Mouse (Mus musculus): ENCODE measurements at regions not wholly inside any gene's neighbourhood (a gene's known extent, or its start where the extent isn't known, plus 50 kb on each side); places are given as distances from the start of the nearest gene placed in this dataset.

GRCm38 (mm10) chr4:137160526-137160925, 111.9 kb upstream of the Zbtb40 start:
- DNase-seq (ENCODE audit: low spot score in 2 of 2) = no peak

GRCm38 (mm10) chr4:137158201-137158600, 109.6 kb upstream of the Zbtb40 start:
- DNase-seq (ENCODE audit: low spot score in 2 of 2) = no peak

GRCm38 (mm10) chr4:137156441-137157105, 108.0 kb upstream of the Zbtb40 start:
- DNase-seq (ENCODE audit: low spot score in 2 of 2) = no peak

- DNase-seq (ENCODE audit: low spot score in 2 of 2) = no peak
Measured at GRCm38 (mm10) chr4:137148756-137149155, 100.2 kb upstream of the Zbtb40 start.

- no peak for DNase-seq (ENCODE audit: low spot score in 2 of 2)
Measured at GRCm38 (mm10) chr4:137147795-137148194, 99.2 kb upstream of the Zbtb40 start.

- DNase-seq (ENCODE audit: low spot score in 2 of 2) = no peak
Measured at GRCm38 (mm10) chr4:137146326-137146725, 97.7 kb upstream of the Zbtb40 start.

GRCm38 (mm10) chr4:137142316-137142715, 93.7 kb upstream of the Zbtb40 start:
- no peak for DNase-seq (ENCODE audit: low spot score in 2 of 2)

- no peak for DNase-seq (ENCODE audit: low spot score in 2 of 2)
Measured at GRCm38 (mm10) chr4:137139051-137139705, 90.6 kb upstream of the Zbtb40 start.

GRCm38 (mm10) chr4:137138127-137138526, 89.5 kb upstream of the Zbtb40 start:
- no peak for DNase-seq (ENCODE audit: low spot score in 2 of 2)

- no peak for DNase-seq (ENCODE audit: low spot score in 2 of 2)
Measured at GRCm38 (mm10) chr4:137136313-137136712, 87.7 kb upstream of the Zbtb40 start.

GRCm38 (mm10) chr4:137135792-137136191, 87.2 kb upstream of the Zbtb40 start:
- no peak for DNase-seq (ENCODE audit: low spot score in 2 of 2)

GRCm38 (mm10) chr4:137134553-137134952, 86.0 kb upstream of the Zbtb40 start:
- no peak for DNase-seq (ENCODE audit: low spot score in 2 of 2)

- no peak for DNase-seq (ENCODE audit: low spot score in 2 of 2)
Measured at GRCm38 (mm10) chr4:137133789-137134188, 85.2 kb upstream of the Zbtb40 start.

GRCm38 (mm10) chr4:137130619-137131212, 82.1 kb upstream of the Zbtb40 start:
- no peak for DNase-seq (ENCODE audit: low spot score in 2 of 2)

GRCm38 (mm10) chr4:137128152-137128551, 79.6 kb upstream of the Zbtb40 start:
- DNase-seq (ENCODE audit: low spot score in 2 of 2) = no peak

- no peak for DNase-seq (ENCODE audit: low spot score in 2 of 2)
Measured at GRCm38 (mm10) chr4:137121684-137122083, 73.1 kb upstream of the Zbtb40 start.

- no peak for DNase-seq (ENCODE audit: low spot score in 2 of 2)
Measured at GRCm38 (mm10) chr4:137120597-137120996, 72.0 kb upstream of the Zbtb40 start.

GRCm38 (mm10) chr4:137118332-137118715, 69.7 kb upstream of the Zbtb40 start:
- DNase-seq (ENCODE audit: low spot score in 2 of 2) = no peak

GRCm38 (mm10) chr4:137117471-137118331, 69.1 kb upstream of the Zbtb40 start:
- no peak for DNase-seq (ENCODE audit: low spot score in 2 of 2)

- no peak for DNase-seq (ENCODE audit: low spot score in 2 of 2)
Measured at GRCm38 (mm10) chr4:137115062-137115461, 66.5 kb upstream of the Zbtb40 start.

- DNase-seq (ENCODE audit: low spot score in 2 of 2) = no peak
Measured at GRCm38 (mm10) chr4:137110276-137110675, 61.7 kb upstream of the Zbtb40 start.

- DNase-seq (ENCODE audit: low spot score in 2 of 2) = no peak
Measured at GRCm38 (mm10) chr4:137104447-137105044, 55.9 kb upstream of the Zbtb40 start.

All from frontal cortex, postnatal 25 days (tissue).